Mouse (Mus musculus) heart, adult 2 months (tissue): ENCODE data around the gene Eea1.

Experiments
- CTCF ChIP-seq: fragments of 200-600 bp; IDR thresholded peaks from 2 replicates; pipeline ENCODE4 v1.8.1; 2022; ENCODE audit warnings: antibody characterized with exemption, mild to moderate bottlenecking, moderate library complexity
- POLR2A ChIP-seq: fragments of 200-500 bp; IDR thresholded peaks from 2 replicates; pipeline ENCODE4 v1.6.1; 2011; ENCODE audit warnings: mild to moderate bottlenecking, low read depth, low read length, control low read depth; ENCODE audit not compliant: insufficient read depth

DNA sequence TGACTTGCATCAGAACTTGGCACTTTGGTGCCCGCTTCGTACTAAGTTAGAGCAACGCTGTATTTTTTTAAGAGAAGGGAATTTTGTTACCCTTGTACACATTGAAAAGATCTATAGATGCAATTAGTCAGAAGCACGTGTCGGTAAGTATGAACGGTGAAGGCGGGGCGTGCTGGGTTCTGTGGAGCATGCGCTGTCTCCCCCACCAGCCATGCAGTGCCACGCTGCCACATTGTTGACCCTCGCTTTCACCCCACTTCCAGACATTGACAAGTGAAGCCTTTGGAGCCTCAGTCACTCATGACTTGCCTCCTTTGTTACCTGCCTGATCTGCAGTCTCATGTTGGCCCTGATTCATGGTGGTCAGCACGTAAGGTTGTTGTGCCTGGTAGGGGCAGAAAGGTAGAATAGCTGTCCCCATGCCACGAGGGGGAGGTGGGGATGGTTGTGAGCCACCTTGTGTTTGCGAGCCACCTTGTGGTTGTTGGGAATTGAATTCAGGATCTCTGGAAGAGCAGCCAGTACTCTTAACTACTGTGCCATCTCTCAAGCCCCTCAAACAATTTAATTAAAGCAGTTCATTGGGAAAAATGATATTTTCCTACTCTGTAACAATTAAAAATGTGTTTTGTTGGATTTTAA is 47.0 kb upstream of the Eea1 start:
- TF ChIP-seq CTCF (no peak), POLR2A (no peak)
